Mouse (Mus musculus) colon, adult 2 months (tissue): ENCODE data around the gene Sebox. TPM values are rescaled to one million over a fixed set of nuclear protein-coding genes. Genes with fewer than 3 reads are reported as not detected.

Experiments used
- polyA plus RNA-seq: library from polyadenylated mRNA; depleted of rRNA; stranded (reverse); fragments of >200 nt; gene quantifications from 2 replicates; pipeline ENCODE4 v1.2.3, GENCODE M21; 2012; rRNA removed

Gene Sebox
- not detected in 2 replicates for polyA plus RNA-seq

GRCm38 (mm10) chr11:78502909-78503650 lies at the start of gene Sebox:
Gene Sebox (plus strand): TSS chr11:78503447.

GRCm38 (mm10) chr11:78465568-78466180 lies 37.6 kb upstream of the Sebox start, which contains the start of gene Slc46a1:
Gene Slc46a1 (plus strand): TSS chr11:78465697.

GRCm38 (mm10) chr11:78497544-78498522 lies 5.4 kb upstream of the Sebox start, which contains the start of gene Sarm1:
Gene Sarm1 (minus strand): TSS chr11:78497754.

GRCm38 (mm10) chr11:78499004-78499403 lies 4.2 kb upstream of the Sebox start, which contains the start of gene Vtn:
Gene Vtn (plus strand): TSS chr11:78499091.

GRCm38 (mm10) chr11:78512025-78512957 lies 9.0 kb downstream of the Sebox start, which contains the start of the genes Tmem199 and Poldip2:
Gene Tmem199 (minus strand): TSS chr11:78512172.
Gene Poldip2 (plus strand): TSS chr11:78512193.

GRCm38 (mm10) chr11:78536080-78536689 lies 32.9 kb downstream of the Sebox start, which contains the start of the genes Tnfaip1 and Ift20:
Gene Tnfaip1 (minus strand): TSS chr11:78536332.
Gene Ift20 (plus strand): TSS chr11:78536361.

GRCm38 (mm10) chr11:78550168-78551058 lies 47.2 kb downstream of the Sebox start, which contains the start of gene Tmem97:
Gene Tmem97 (minus strand): TSS chr11:78550777.

Other genes with a start within 250 kb of the Sebox start
- 65.5 and 85.1 TPM in 2 replicates for gene 2610507B11Rik, start 241.7 kb upstream of the Sebox start, polyA plus RNA-seq
- gene BC030499, start 212.6 kb upstream of the Sebox start, polyA plus RNA-seq = 0.22 and 0.34 TPM in 2 replicates
- gene Spag5, start 201.9 kb upstream of the Sebox start, polyA plus RNA-seq = 8.6 and 9.4 TPM in 2 replicates
- 16.8 and 18.5 TPM in 2 replicates for gene Aldoc, start 180.5 kb upstream of the Sebox start, polyA plus RNA-seq
- 96.0 and 116 TPM in 2 replicates for gene Pigs, start 175.0 kb upstream of the Sebox start, polyA plus RNA-seq
- 90.9 and 94.8 TPM in 2 replicates for gene Unc119, start 160.0 kb upstream of the Sebox start, polyA plus RNA-seq
- gene Foxn1, start 116.9 kb upstream of the Sebox start, polyA plus RNA-seq = 0.86 and 1.3 TPM in 2 replicates
- 243 and 292 TPM in 2 replicates for gene Slc13a2, start 81.2 kb upstream of the Sebox start, polyA plus RNA-seq
- gene Slc46a1, start 37.8 kb upstream of the Sebox start, polyA plus RNA-seq = 56.5 and 74.1 TPM in 2 replicates
- gene Sarm1, start 5.7 kb upstream of the Sebox start, polyA plus RNA-seq = 0.83 and 1.00 TPM in 2 replicates
- 2.4 and 6.1 TPM in 2 replicates for gene Vtn, start 4.4 kb upstream of the Sebox start, polyA plus RNA-seq
- gene Tmem199, start 8.7 kb downstream of the Sebox start, polyA plus RNA-seq = 6.8 and 8.4 TPM in 2 replicates
- 37.7 and 42.1 TPM in 2 replicates for gene Poldip2, start 8.7 kb downstream of the Sebox start, polyA plus RNA-seq
- 45.7 and 46.7 TPM in 2 replicates for gene Tnfaip1, start 32.9 kb downstream of the Sebox start, polyA plus RNA-seq
- 64.5 and 70.4 TPM in 2 replicates for gene Ift20, start 32.9 kb downstream of the Sebox start, polyA plus RNA-seq
- 45.0 and 66.3 TPM in 2 replicates for gene Tmem97, start 47.3 kb downstream of the Sebox start, polyA plus RNA-seq
- gene Nlk, start 193.9 kb downstream of the Sebox start, polyA plus RNA-seq = 12.3 and 15.7 TPM in 2 replicates
- 32.5 and 38.4 TPM in 2 replicates for gene Ccnq, start 248.3 kb downstream of the Sebox start, polyA plus RNA-seq